Mouse (Mus musculus) granulocyte monocyte progenitor cell, adult 5-6 weeks (primary cell): ENCODE results near the gene Gzme. TPM values are rescaled to one million over a fixed set of nuclear protein-coding genes. Genes with fewer than 3 reads are reported as not detected.

ENCODE experiments used
- total RNA-seq, 2 experiments: library from RNA; stranded (forward) in 1 of 2; stranded (reverse) in 1 of 2; fragments of 200-712, 200-1000 nt in 1 of 2; fragments of >200 nt in 1 of 2; fragmentation: Nextera tagmentation in 1 of 2; gene quantifications; 2 replicates each; pipeline ENCODE4 v1.2.3; 2014 to 2017

The Gzme gene
- total RNA-seq, 2 experiments from 2014 or later, result not detected

Other genes with a start within 250 kb of the Gzme start
- gene Cbln3, start 236.2 kb downstream of the Gzme start, total RNA-seq (2014; fragmentation: Nextera tagmentation), result not detected in 2 replicates
- gene Cbln3, start 236.2 kb downstream of the Gzme start, total RNA-seq (2017), result not detected in 2 replicates
- gene Khnyn, start 235.7 kb downstream of the Gzme start, total RNA-seq (2014; fragmentation: Nextera tagmentation), result 8.8 and 12.8 TPM in 2 replicates
- 12.4 and 14.7 TPM in 2 replicates for gene Khnyn, start 235.7 kb downstream of the Gzme start, total RNA-seq (2017)
- gene Sdr39u1, start 220.3 kb downstream of the Gzme start, total RNA-seq (2014; fragmentation: Nextera tagmentation), result 13.8 and 15.3 TPM in 2 replicates
- gene Sdr39u1, start 220.3 kb downstream of the Gzme start, total RNA-seq (2017), result 6.5 and 13.5 TPM in 2 replicates
- gene Cma1, start 175.9 kb downstream of the Gzme start, total RNA-seq (2014; fragmentation: Nextera tagmentation), result not detected in 2 replicates
- 0.15 TPM in 1 of 2 replicates, not detected in the other for gene Cma1, start 175.9 kb downstream of the Gzme start, total RNA-seq (2017)
- gene Cma2, start 169.6 kb downstream of the Gzme start, total RNA-seq (2014; fragmentation: Nextera tagmentation), result not detected in 2 replicates
- not detected in 2 replicates for gene Cma2, start 169.6 kb downstream of the Gzme start, total RNA-seq (2017)
- not detected in 2 replicates for gene Mcpt1, start 102.7 kb downstream of the Gzme start, total RNA-seq (2014; fragmentation: Nextera tagmentation)
- not detected in 2 replicates for gene Mcpt1, start 102.7 kb downstream of the Gzme start, total RNA-seq (2017)
- gene Mcpt9, start 90.1 kb downstream of the Gzme start, total RNA-seq (2014; fragmentation: Nextera tagmentation), result not detected in 2 replicates
- gene Mcpt9, start 90.1 kb downstream of the Gzme start, total RNA-seq (2017), result not detected in 2 replicates
- gene Mcpt2, start 78.6 kb downstream of the Gzme start, total RNA-seq (2014; fragmentation: Nextera tagmentation), result not detected in 2 replicates
- not detected in 2 replicates for gene Mcpt2, start 78.6 kb downstream of the Gzme start, total RNA-seq (2017)
- not detected in 2 replicates for gene Mcpt4, start 58.3 kb downstream of the Gzme start, total RNA-seq (2014; fragmentation: Nextera tagmentation)
- gene Mcpt4, start 58.3 kb downstream of the Gzme start, total RNA-seq (2017), result not detected in 2 replicates
- gene Mcpt8, start 35.4 kb downstream of the Gzme start, total RNA-seq (2014; fragmentation: Nextera tagmentation), result 85.6 and 130 TPM in 2 replicates
- 31.0 and 50.8 TPM in 2 replicates for gene Mcpt8, start 35.4 kb downstream of the Gzme start, total RNA-seq (2017)
- gene Ctsg, start 18.1 kb downstream of the Gzme start, total RNA-seq (2014; fragmentation: Nextera tagmentation), result 2,198 and 2,270 TPM in 2 replicates
- gene Ctsg, start 18.1 kb downstream of the Gzme start, total RNA-seq (2017), result 4,568 and 5,380 TPM in 2 replicates
- not detected in 2 replicates for gene Gzmd, start 12.0 kb upstream of the Gzme start, total RNA-seq (2014; fragmentation: Nextera tagmentation)
- not detected in 2 replicates for gene Gzmd, start 12.0 kb upstream of the Gzme start, total RNA-seq (2017)
- gene Gzmg, start 39.0 kb upstream of the Gzme start, total RNA-seq (2014; fragmentation: Nextera tagmentation), result not detected in 2 replicates
- gene Gzmg, start 39.0 kb upstream of the Gzme start, total RNA-seq (2017), result not detected in 2 replicates
- not detected in 2 replicates for gene Gzmn, start 54.0 kb upstream of the Gzme start, total RNA-seq (2014; fragmentation: Nextera tagmentation)
- not detected in 2 replicates for gene Gzmn, start 54.0 kb upstream of the Gzme start, total RNA-seq (2017)
- gene Gzmf, start 90.8 kb upstream of the Gzme start, total RNA-seq (2014; fragmentation: Nextera tagmentation), result not detected in 2 replicates
- gene Gzmf, start 90.8 kb upstream of the Gzme start, total RNA-seq (2017), result not detected in 2 replicates
- not detected in 2 replicates for gene Gzmc, start 114.0 kb upstream of the Gzme start, total RNA-seq (2014; fragmentation: Nextera tagmentation)
- gene Gzmc, start 114.0 kb upstream of the Gzme start, total RNA-seq (2017), result not detected in 2 replicates
- 2.1 and 7.8 TPM in 2 replicates for gene Gzmb, start 141.6 kb upstream of the Gzme start, total RNA-seq (2014; fragmentation: Nextera tagmentation)
- gene Gzmb, start 141.6 kb upstream of the Gzme start, total RNA-seq (2017), result 0.34 and 2.4 TPM in 2 replicates
- gene Atp12a, start 244.4 kb upstream of the Gzme start, total RNA-seq (2014; fragmentation: Nextera tagmentation), result not detected in 2 replicates
- gene Atp12a, start 244.4 kb upstream of the Gzme start, total RNA-seq (2017), result not detected in 2 replicates